Mouse (Mus musculus) kidney, embryonic 14.5 days (tissue): Measurements from ENCODE around the gene Traf5. TPM values are rescaled to one million over a fixed set of nuclear protein-coding genes. Genes with fewer than 3 reads are reported as not detected.

Source experiments
- ATAC-seq: fragments of 200-750 bp; cut with Nextera tagmentation; 2 replicates; pipeline ENCODE4 v1.8.0; 2017; ENCODE audit warnings: moderate number of reproducible peaks, mild to moderate bottlenecking, moderate TSS enrichment, moderate library complexity; ENCODE audit not compliant: low FRiP score, low TSS enrichment
- H3K27ac ChIP-seq: fragments of 300-500 bp; sonication (generic); 2 replicates; pipeline ENCODE4 v1.5.1; 2014; ENCODE audit warnings: low read depth, mild to moderate bottlenecking, low read length, moderate library complexity, mixed read lengths
- H3K27me3 ChIP-seq: fragments of 300-500 bp; sonication (generic); 2 replicates; pipeline ENCODE4 v1.6.1; 2014; ENCODE audit warnings: mild to moderate bottlenecking, low read length; ENCODE audit not compliant: control insufficient read depth, insufficient read depth
- H3K36me3 ChIP-seq: fragments of 300-500 bp; sonication (generic); 2 replicates; pipeline ENCODE4 v1.6.1; 2014; ENCODE audit warnings: low read length, mixed read lengths; ENCODE audit not compliant: control insufficient read depth, insufficient read depth
- H3K4me1 ChIP-seq: fragments of 300-500 bp; sonication (generic); 2 replicates; pipeline ENCODE4 v1.6.1; 2014; ENCODE audit warnings: low read length, mixed read lengths; ENCODE audit not compliant: control insufficient read depth, insufficient read depth
- H3K4me2 ChIP-seq: fragments of 300-500 bp; sonication (generic); replicated peaks from 2 replicates; pipeline ENCODE4 v1.6.1; 2014; ENCODE audit warnings: low read depth, mild to moderate bottlenecking, low read length
- H3K4me3 ChIP-seq: fragments of 300-500 bp; sonication (generic); 2 replicates; pipeline ENCODE4 v1.5.1; 2014; ENCODE audit warnings: mild to moderate bottlenecking, low read length
- H3K9ac ChIP-seq: fragments of 300-500 bp; sonication (generic); 2 replicates; pipeline ENCODE4 v1.6.1; 2014; ENCODE audit warnings: low read depth, mild to moderate bottlenecking, low read length, moderate library complexity
- H3K9me3 ChIP-seq: fragments of 300-500 bp; sonication (generic); 2 replicates; pipeline ENCODE4 v1.6.1; 2016; ENCODE audit warnings: low read length; ENCODE audit not compliant: control insufficient read depth
- WGBS: fragments of 180-500 bp; shearing (Covaris S2); extraction: QIAGEN DNeasy Blood & Tissue Kit; methylation state at CpG from one replicate; pipeline ENCODE4 v1.1.7; 2014; 5-methylcytosine and 5-hydroxymethylcytosine counted together
- polyA plus RNA-seq: library from polyadenylated mRNA; unstranded; fragments of >200 nt; fragmentation: Nextera tagmentation; extraction: Ambion mirVana; gene quantifications from 2 replicates; pipeline ENCODE4 v1.2.1, GENCODE M21; 2014

Gene Traf5
- polyA plus RNA-seq, 1 experiment from 2014 or later = 15.5 TPM

DNA sequence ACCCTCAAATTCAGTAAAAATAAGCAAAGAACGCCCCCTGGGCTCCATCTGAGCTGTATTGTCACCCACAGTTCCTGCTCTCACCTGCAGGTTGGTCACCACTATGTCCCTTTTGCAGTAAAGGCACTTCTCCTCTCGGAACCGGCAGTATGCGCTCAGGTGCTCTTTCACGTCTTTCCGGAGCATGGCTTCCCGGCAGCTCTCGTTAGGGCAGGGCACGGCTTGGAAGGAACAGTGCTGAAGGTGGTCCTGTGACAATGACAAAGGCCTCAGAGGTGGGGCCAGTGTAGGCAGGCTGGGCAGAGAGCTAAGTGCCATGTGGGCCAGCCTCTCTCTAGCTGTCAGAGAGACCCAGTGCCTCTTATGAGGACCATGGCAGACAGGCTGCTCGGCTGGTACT is 33.4 kb downstream of the Traf5 start:
- WGBS = 87% methylated on average over 10 of the region's 10 CpGs
- Histone ChIP-seq H3K9me3 (peaks cover 7% of the 10 kb centered on the region; the same call in 1 of the 2 replicates), H3K4me1 (no peaks in the 10 kb centered on the region), H3K4me2 (no peak overlapping the region), H3K27ac (no peak overlapping the region), H3K36me3 (peaks cover 16% of the 10 kb centered on the region; the same call in 1 of the 2 replicates), H3K9ac (no peak overlapping the region), H3K27me3 (no peaks in the 10 kb centered on the region), H3K4me3 (no peak overlapping the region)
- no peak for ATAC-seq

DNA sequence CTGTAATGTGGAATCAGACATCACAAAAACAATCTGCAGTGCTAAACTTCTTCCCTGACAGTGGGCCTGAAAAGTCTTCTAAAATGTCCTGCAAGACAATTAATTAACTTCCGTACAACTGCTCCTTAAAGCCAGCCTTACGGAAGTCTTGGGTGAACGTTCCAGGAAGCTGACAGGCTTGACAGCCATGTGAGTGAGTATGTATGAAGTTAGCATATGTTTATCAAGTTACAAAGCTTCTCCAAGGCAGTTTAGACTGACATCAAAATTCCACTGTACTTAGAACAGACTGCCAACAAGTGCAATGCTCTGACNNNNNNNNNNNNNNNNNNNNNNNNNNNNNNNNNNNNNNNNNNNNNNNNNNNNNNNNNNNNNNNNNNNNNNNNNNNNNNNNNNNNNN is 38.6 kb downstream of the Traf5 start:
- H3K9me3 ChIP-seq = no peaks in the 10 kb centered on the region
- H3K36me3 ChIP-seq = peaks cover 11% of the 10 kb centered on the region; the same call in 1 of the 2 replicates
- H3K4me2 ChIP-seq = no peak overlapping the region
- WGBS = 37% methylated on average over 3 of the region's 3 CpGs
- H3K4me3 ChIP-seq = no peak overlapping the region
- no peak overlapping the region for H3K9ac ChIP-seq
- ATAC-seq = no peak
- no peak overlapping the region for H3K27ac ChIP-seq
- no peaks in the 10 kb centered on the region for H3K27me3 ChIP-seq
- no peaks in the 10 kb centered on the region for H3K4me1 ChIP-seq

- H3K9ac ChIP-seq = no peak overlapping the region
- H3K27me3 ChIP-seq = no peaks in the 10 kb centered on the region
- H3K9me3 ChIP-seq = no peaks in the 10 kb centered on the region
- no peak overlapping the region for H3K4me3 ChIP-seq
- ATAC-seq = no peak
- H3K27ac ChIP-seq = no peak overlapping the region
- WGBS = 76% methylated on average over 5 of the region's 5 CpGs
- no peaks in the 10 kb centered on the region for H3K4me1 ChIP-seq
- no peak overlapping the region for H3K4me2 ChIP-seq
- H3K36me3 ChIP-seq = peaks cover 6% of the 10 kb centered on the region; the same call in 1 of the 2 replicates
Observed at GRCm38 (mm10) chr1:192052986-192053385, 39.4 kb downstream of the Traf5 start.

DNA sequence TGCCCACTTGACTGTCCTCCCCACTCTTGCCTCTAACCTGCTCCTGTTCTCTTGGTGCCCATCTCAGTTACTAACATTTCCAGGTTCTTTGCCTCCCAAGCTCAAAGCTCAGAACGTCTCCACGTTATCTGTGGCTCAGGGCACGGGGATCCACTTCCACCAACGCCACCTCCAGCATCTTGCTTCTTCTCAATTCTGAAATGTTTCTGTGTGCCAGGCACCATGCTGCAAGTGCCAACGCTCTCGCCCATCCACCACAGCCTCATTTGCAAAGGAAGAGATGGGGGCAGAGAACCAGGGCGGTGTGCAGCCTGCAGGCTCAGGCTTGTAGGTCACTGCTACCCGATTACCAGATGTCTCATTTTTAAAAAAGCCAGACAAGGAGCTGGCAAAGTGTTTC is 39.9 kb downstream of the Traf5 start:
- no peak overlapping the region for H3K4me3 ChIP-seq
- H3K9me3 ChIP-seq = no peaks in the 10 kb centered on the region
- WGBS = 94% methylated on average over 8 of the region's 8 CpGs
- H3K4me1 ChIP-seq = no peaks in the 10 kb centered on the region
- peaks cover 6% of the 10 kb centered on the region; the same call in 1 of the 2 replicates for H3K36me3 ChIP-seq
- no peak overlapping the region for H3K4me2 ChIP-seq
- H3K27me3 ChIP-seq = no peaks in the 10 kb centered on the region
- no peak for ATAC-seq
- no peak overlapping the region for H3K27ac ChIP-seq
- H3K9ac ChIP-seq = no peak overlapping the region

DNA sequence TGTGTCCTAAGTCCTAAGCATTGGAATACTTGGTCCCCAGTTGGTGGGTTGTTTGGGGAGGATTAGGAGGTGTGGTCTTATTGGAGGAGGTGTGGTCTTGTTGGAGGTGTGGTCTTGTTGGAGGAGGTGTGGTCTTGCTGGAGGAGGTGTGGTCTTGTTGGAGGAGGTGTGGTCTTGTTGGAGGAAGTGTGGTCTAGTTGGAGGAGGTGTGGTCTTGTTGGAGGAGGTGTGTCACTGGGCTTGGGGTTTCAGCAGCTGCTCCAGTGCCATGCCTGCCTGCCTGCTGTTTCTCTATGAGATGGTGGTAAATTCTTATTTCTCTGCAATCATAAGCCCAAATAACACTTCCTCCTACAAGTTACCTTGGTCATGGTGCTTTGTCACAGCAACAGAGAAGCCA is 93.3 kb downstream of the Traf5 start:
- peaks cover 19% of the 10 kb centered on the region for H3K36me3 ChIP-seq
- ATAC-seq = no peak

DNA sequence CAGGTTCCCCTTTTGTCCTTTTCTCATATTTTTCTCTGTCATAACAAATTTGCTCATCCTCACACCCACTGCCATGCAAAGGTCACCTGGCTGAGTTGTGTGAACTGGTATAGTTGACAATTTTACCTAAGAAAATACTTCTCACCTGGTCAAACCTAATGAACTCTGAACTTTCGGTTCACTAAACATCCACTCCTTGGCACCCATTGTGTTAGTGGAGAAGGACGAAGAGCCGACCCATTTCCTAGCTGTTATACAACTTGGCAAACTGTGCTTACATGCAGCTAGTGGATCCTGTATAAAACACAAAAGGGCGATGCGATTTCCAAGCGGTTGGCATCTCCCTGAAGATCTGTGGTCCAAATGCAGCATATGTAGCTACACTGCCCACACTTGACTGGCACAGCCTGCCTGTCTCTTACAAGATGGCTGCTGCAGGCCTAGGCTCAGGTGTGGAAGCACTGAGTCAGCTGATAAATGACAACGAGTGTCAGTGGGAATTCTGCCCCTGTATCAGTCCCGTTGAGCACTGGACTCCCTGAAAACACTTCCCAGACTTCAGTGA is 95.7 kb downstream of the Traf5 start:
- ATAC-seq = no peak
- H3K4me3 ChIP-seq = no peak overlapping the region
- no peaks in the 10 kb centered on the region for H3K27me3 ChIP-seq
- no peak overlapping the region for H3K27ac ChIP-seq
- no peak overlapping the region for H3K9ac ChIP-seq
- no peak overlapping the region for H3K4me2 ChIP-seq
- H3K9me3 ChIP-seq = peaks cover 3% of the 10 kb centered on the region
- peaks cover 6% of the 10 kb centered on the region; the same call in 1 of the 2 replicates for H3K4me1 ChIP-seq
- H3K36me3 ChIP-seq = peaks cover 19% of the 10 kb centered on the region
- WGBS = 89% methylated on average over 8 of the region's 8 CpGs

More for the DNA sequence above, 93.3 kb downstream of the Traf5 start:
- no peak overlapping the region for H3K4me2 ChIP-seq
- no peaks in the 10 kb centered on the region for H3K27me3 ChIP-seq
- H3K4me1 ChIP-seq = no peaks in the 10 kb centered on the region
- no peak overlapping the region for H3K27ac ChIP-seq
- H3K9ac ChIP-seq = no peak overlapping the region
- peaks cover 3% of the 10 kb centered on the region for H3K9me3 ChIP-seq
- no peak overlapping the region for H3K4me3 ChIP-seq

DNA sequence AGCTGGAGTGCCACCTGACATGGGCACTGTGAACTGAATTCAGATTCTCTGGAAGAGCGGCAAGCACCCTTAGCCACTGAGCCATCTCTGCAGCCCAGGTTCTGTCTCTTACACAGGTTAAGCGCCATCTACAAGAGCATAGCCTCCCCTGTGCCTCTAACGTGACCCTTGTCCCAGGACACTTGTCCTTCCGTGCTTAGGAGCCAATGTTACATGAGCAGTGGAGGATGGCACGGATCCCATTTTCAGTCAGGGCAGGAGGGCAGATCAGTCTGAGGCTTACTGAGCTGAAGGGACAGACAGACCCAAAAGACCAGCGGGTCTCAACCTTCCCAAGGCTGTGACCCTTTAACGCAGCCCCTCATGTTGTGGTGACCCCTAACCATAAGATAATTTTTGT is 96.4 kb downstream of the Traf5 start:
- Histone ChIP-seq H3K27me3 (no peaks in the 10 kb centered on the region), H3K36me3 (peaks cover 17% of the 10 kb centered on the region), H3K9me3 (peaks cover 3% of the 10 kb centered on the region), H3K4me1 (peaks cover 6% of the 10 kb centered on the region; the same call in 1 of the 2 replicates), H3K4me2 (no peak overlapping the region), H3K27ac (no peak overlapping the region), H3K4me3 (no peak overlapping the region), H3K9ac (no peak overlapping the region)
- WGBS = 88% methylated on average over 7 of the region's 7 CpGs
- ATAC-seq = no peak

DNA sequence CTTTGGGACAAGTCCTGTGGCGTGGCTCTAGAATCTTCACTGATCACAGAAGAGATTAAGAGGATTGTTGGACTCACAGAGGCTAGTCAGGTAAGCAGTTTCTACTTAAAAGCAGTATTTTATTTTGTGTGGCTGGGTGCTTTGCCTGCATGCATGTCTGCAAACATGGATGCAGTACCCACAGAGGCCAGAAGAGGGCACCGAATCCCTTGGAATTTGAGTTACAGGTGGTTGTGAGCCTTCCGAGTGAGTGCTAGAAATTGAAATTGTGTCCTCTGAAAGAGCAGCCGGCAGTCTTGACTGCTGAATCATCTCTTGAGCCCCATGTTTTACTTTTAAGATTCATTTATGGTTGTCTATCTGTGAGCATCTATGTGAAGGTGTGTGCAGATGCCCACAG is 96.9 kb downstream of the Traf5 start:
- Histone ChIP-seq H3K27me3 (no peaks in the 10 kb centered on the region), H3K36me3 (peaks cover 13% of the 10 kb centered on the region), H3K9me3 (peaks cover 3% of the 10 kb centered on the region), H3K27ac (no peak overlapping the region), H3K4me3 (no peak overlapping the region), H3K4me2 (no peak overlapping the region), H3K4me1 (peaks cover 6% of the 10 kb centered on the region; the same call in 1 of the 2 replicates), H3K9ac (no peak overlapping the region)
- no peak for ATAC-seq
- 69% methylated on average over 4 of the region's 4 CpGs for WGBS

DNA sequence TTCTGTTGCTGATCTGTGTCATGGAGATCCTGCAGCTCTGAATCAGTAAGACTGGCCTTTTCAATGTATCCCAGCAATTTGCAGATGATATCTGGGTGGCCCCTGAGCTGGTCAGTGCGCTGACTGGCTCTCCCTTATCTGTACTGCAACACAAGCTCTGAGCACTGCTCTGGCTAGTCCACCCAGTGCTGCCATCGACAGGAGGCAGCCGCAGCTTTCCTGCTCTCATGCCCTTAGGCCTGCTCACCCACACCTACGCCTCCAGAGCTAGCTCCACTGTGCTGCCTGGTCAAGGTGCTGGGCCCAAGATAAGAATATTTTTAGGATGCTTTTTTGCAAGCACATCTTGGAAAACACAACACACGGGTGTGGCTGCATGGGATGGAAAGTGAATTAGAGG is 97.9 kb downstream of the Traf5 start:
- ATAC-seq = no peak
- Histone ChIP-seq H3K36me3 (peaks cover 10% of the 10 kb centered on the region), H3K9me3 (peaks cover 3% of the 10 kb centered on the region), H3K27me3 (no peaks in the 10 kb centered on the region), H3K9ac (no peak overlapping the region), H3K4me1 (peaks cover 6% of the 10 kb centered on the region; the same call in 1 of the 2 replicates), H3K4me3 (no peak overlapping the region), H3K4me2 (no peak overlapping the region), H3K27ac (no peak overlapping the region)
- 81% methylated on average over 5 of the region's 5 CpGs for WGBS
